Mouse (Mus musculus) forebrain, postnatal 0 days (tissue): ENCODE measurements around the gene Fgr. TPM values are rescaled to one million over a fixed set of nuclear protein-coding genes. Genes with fewer than 3 reads are reported as not detected.

ENCODE experiments used
- ATAC-seq: fragments of 200-750 bp; cut with Nextera tagmentation; 2 replicates; pipeline ENCODE4 v1.8.0; 2017; ENCODE audit warnings: mild to moderate bottlenecking, moderate library complexity
- DNase-seq: peaks from one replicate; pipeline ENCODE4 v3.0.0-alpha.2; 2015
- H3K27ac ChIP-seq: fragments of 300-500 bp; sonication (generic); 2 replicates; pipeline ENCODE4 v1.5.1; 2014; ENCODE audit warnings: low read depth, mild to moderate bottlenecking, antibody characterized with exemption, low read length, moderate library complexity, mixed read lengths
- H3K27me3 ChIP-seq: fragments of 300-500 bp; sonication (generic); 2 replicates; pipeline ENCODE4 v1.6.1; 2014; ENCODE audit warnings: mild to moderate bottlenecking, low read length, mixed read lengths; ENCODE audit not compliant: insufficient read depth
- H3K36me3 ChIP-seq: fragments of 300-500 bp; sonication (generic); 2 replicates; pipeline ENCODE4 v1.6.1; 2014; ENCODE audit warnings: mild to moderate bottlenecking, moderate library complexity; ENCODE audit not compliant: insufficient read depth
- H3K4me1 ChIP-seq: fragments of 300-500 bp; sonication (generic); 2 replicates; pipeline ENCODE4 v1.6.1; 2014; ENCODE audit warnings: antibody characterized with exemption; ENCODE audit not compliant: insufficient read depth
- H3K4me2 ChIP-seq: fragments of 300-500 bp; sonication (generic); 2 replicates; pipeline ENCODE4 v1.6.1; 2014; ENCODE audit warnings: low read depth, mild to moderate bottlenecking, moderate library complexity
- H3K4me3 ChIP-seq: fragments of 300-500 bp; sonication (generic); 2 replicates; pipeline ENCODE4 v1.5.1; 2014; ENCODE audit warnings: low read depth, low read length, mixed read lengths
- H3K9ac ChIP-seq: fragments of 300-500 bp; sonication (generic); 2 replicates; pipeline ENCODE4 v1.6.1; 2014; ENCODE audit warnings: mild to moderate bottlenecking
- H3K9me3 ChIP-seq: fragments of 300-500 bp; sonication (generic); 2 replicates; pipeline ENCODE4 v1.6.1; 2016; ENCODE audit warnings: low read length
- CTCF ChIP-seq: sonication (generic); IDR thresholded peaks from 2 replicates; pipeline ENCODE4 v1.5.1; 2016; ENCODE audit warnings: antibody characterized with exemption, control low read depth, low read depth
- WGBS: fragments of 180-500 bp; shearing (Covaris S2); extraction: QIAGEN DNeasy Blood & Tissue Kit; methylation state at CpG from one replicate; pipeline ENCODE4 v1.1.7; 2014; 5-methylcytosine and 5-hydroxymethylcytosine counted together
- polyA plus RNA-seq: library from polyadenylated mRNA; unstranded; fragments of >200 nt; fragmentation: Nextera tagmentation; extraction: Ambion mirVana; gene quantifications from 2 replicates; pipeline ENCODE4 v1.2.1, GENCODE M21; 2015
- total RNA-seq: library from RNA; depleted of rRNA; stranded (reverse); fragments of >200 nt; gene quantifications from 2 replicates; pipeline ENCODE4 v1.2.3, GENCODE M21; 2014

Gene Fgr
- total and polyA plus RNA-seq, 2 experiments from 2014 or later = 0.06 TPM; not detected in 1

DNA sequence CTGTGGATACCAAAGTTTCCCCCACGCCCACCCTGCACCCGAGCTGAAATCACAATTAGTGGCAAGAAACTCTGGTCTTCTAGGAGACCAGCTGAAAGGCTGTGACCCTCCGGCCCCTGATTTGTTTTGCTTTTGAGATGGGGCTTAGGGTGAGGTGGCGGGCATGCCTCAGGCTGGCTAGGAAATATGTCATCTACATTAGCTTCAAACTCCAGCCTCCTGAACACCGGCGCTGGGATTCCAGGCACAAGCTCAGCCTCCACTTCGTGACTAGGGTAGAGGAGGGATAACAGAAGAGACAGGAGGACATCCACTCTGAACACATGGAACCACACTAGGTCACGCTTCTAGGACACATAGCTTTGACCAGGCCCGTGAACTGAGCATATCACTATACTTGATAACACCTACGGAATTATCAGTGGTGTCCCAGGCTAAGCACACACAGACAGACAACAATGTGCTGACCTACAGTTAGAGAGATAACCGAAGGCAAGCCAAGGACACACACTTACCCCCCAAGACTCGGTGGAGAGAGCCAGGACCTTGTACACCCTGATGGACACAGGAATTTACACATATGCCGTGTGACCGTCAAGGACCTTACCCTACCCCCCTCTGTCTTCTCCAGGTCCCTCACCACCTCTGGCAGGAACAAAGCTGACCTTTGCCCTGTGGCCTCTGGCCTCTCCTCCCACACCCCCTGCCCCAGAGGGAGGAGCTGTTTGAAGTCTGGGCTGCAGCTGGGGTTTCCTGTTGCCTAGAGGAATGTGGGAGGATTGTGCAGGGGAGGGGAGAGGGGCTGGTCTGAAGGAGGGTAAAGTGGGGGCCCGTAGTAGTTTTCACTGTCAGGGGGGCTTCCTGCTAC is 33.9 kb downstream of the Fgr start:
- Histone ChIP-seq H3K36me3 (no peaks in the 10 kb centered on the region), H3K9ac (no peak overlapping the region), H3K4me1 (0 out of 2 replicates have a peak, but pooled peaks cover 3% of the 10 kb centered on the region), H3K27ac (no peak overlapping the region), H3K27me3 (peaks cover 11% of the 10 kb centered on the region), H3K9me3 (no peaks in the 10 kb centered on the region), H3K4me2 (no peak overlapping the region), H3K4me3 (no peak overlapping the region)
- no peak for ATAC-seq
- WGBS = 51% methylated on average over 15 of the region's 15 CpGs
- TF ChIP-seq CTCF = no peak
- DNase-seq = no peak

DNA sequence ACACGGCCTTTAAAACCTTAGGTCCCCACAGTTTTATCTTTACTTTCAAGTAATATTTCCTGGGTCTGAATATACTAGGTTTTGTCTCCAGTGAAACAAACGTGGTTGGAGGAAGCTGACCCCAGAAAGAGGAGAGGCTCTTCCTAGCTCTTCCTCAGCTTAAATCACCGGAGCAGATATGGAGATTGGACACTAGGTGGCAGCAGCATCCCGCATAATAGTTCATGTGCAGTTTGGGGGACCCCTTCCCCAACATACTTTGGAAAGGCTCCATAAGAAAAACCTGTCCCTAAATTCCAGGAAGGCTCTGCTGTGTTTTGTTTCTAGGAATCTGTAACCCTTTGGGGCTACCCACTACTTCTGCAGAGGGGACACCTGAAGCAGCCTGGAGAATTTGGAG is 35.2 kb downstream of the Fgr start:
- Histone ChIP-seq H3K4me1 (peaks cover 2% of the 10 kb centered on the region), H3K36me3 (no peaks in the 10 kb centered on the region), H3K9me3 (no peaks in the 10 kb centered on the region), H3K27me3 (peaks cover 11% of the 10 kb centered on the region), H3K4me3 (no peak overlapping the region), H3K9ac (no peak overlapping the region), H3K4me2 (no peak overlapping the region), H3K27ac (no peak overlapping the region)
- peak; percentile 92 for TF ChIP-seq CTCF
- ATAC-seq (no peak), DNase-seq (peak; percentile 87)
- under 1% methylated on average over 4 of the region's 4 CpGs for WGBS

DNA sequence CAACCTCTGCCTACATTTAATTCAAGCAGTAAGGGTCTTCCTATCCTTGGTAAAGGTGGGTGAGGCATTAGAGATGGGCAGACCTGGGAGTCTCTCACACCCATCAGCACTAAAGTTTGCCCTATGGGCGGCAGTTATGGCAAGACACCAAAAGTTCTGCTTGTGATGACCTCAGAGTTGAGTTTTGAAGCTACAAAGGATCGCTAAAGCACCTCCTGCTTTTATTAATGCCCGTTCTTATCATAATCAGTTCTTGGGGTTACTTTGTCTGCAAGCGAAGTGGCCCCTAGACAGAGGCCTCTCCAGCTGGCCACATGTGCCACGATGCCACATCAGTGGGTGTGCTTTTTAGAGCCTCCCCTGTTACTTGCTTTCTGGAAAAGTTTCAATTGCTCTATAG is 35.8 kb downstream of the Fgr start:
- ATAC-seq (no peak), DNase-seq (no peak)
- Histone ChIP-seq H3K9ac (no peak overlapping the region), H3K36me3 (no peaks in the 10 kb centered on the region), H3K9me3 (no peaks in the 10 kb centered on the region), H3K4me2 (no peak overlapping the region), H3K27ac (no peak overlapping the region), H3K27me3 (peaks cover 11% of the 10 kb centered on the region), H3K4me1 (peaks cover 7% of the 10 kb centered on the region), H3K4me3 (no peak overlapping the region)
- WGBS = 66% methylated on average over 5 of the region's 5 CpGs
- no peak for TF ChIP-seq CTCF

DNA sequence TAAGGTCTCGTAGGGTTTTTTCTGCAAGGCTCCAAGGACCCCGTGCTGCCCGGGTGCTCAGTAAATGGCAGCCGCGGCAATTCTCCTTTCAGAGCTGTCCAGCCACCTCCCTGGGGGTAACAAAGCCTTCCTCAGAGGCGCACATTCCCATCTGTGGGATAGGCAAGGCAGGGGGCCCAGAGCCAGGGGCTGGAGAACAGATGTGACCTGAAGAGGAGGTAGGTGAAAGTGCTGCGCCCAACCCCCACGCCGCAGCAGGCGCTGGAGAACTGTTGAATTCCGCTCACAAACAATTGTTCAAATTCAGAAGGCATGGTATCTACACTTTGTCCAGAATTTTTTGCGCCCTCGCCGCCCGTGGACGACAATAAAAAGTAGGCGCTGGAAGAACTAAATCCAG is 36.7 kb downstream of the Fgr start:
- 1% methylated on average over 17 of the region's 17 CpGs for WGBS
- no peaks in the 10 kb centered on the region for H3K36me3 ChIP-seq
- H3K4me3 ChIP-seq = peak overlapping the region; percentile 91
- no peaks in the 10 kb centered on the region for H3K9me3 ChIP-seq
- peaks cover 11% of the 10 kb centered on the region for H3K27me3 ChIP-seq
- peaks cover 14% of the 10 kb centered on the region for H3K4me1 ChIP-seq
- DNase-seq = no peak
- H3K27ac ChIP-seq = no peak overlapping the region
- no peak for ATAC-seq
- TF ChIP-seq CTCF = no peak
- H3K4me2 ChIP-seq = peak overlapping the region; percentile 92
- H3K9ac ChIP-seq = no peak overlapping the region

DNA sequence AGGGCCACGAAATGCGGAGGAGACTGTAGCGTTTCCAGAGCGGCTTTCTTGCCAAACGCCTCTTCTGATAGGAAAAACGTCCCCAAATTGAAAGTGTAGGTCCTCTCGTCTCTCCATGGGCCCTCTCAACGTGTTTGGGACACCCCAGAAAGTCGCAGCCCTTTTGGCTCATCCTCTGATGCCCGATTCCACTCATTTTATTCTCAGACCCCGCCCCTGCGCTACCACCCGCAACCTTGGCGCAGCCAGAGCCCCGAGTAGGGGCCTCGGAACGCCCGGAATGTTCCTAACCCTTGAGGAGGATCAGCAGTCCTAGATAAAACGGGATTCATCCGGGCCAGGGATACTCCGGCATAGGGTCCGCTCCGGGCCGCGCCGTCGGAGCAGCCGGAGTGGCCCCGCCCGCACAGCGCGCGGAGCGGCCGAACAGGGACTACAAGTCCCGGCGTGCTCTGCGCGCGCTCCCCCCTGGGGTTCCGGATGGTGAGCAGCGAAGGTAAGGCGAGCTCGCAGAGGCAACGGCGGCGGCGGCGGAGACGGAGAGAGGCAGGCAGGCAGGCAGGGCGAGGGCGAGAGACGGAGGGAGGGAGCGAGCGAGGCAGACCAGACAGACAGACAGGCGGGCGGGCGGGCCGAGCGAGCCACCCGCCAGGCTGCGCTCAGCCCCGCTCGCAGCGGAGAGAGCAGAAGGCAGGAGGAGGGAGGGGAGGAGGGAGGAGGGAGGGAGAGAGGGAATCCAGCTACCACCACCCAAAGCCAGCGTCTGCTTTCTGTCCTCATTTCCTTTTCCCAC is 37.3 kb downstream of the Fgr start, which contains the start of gene Ahdc1:
Gene Ahdc1 (plus strand): TSS at position 233 of the 793 bp plus-strand sequence.
- WGBS = 4% methylated on average over 66 of the region's 66 CpGs
- Histone ChIP-seq H3K4me1 (peaks cover 19% of the 10 kb centered on the region), H3K4me3 (peak within 1 kb of the TSS; percentile 91), H3K36me3 (no peaks in the 10 kb centered on the region), H3K27ac (peak within 1 kb of the TSS; percentile 97), H3K9ac (peak within 1 kb of the TSS; percentile 98), H3K4me2 (peak within 1 kb of the TSS; percentile 92), H3K9me3 (no peaks in the 10 kb centered on the region), H3K27me3 (peaks cover 11% of the 10 kb centered on the region)
- peak; percentile 90 for ATAC-seq
- TF ChIP-seq CTCF = peak; percentile 20
- peak; percentile 95 for DNase-seq

DNA sequence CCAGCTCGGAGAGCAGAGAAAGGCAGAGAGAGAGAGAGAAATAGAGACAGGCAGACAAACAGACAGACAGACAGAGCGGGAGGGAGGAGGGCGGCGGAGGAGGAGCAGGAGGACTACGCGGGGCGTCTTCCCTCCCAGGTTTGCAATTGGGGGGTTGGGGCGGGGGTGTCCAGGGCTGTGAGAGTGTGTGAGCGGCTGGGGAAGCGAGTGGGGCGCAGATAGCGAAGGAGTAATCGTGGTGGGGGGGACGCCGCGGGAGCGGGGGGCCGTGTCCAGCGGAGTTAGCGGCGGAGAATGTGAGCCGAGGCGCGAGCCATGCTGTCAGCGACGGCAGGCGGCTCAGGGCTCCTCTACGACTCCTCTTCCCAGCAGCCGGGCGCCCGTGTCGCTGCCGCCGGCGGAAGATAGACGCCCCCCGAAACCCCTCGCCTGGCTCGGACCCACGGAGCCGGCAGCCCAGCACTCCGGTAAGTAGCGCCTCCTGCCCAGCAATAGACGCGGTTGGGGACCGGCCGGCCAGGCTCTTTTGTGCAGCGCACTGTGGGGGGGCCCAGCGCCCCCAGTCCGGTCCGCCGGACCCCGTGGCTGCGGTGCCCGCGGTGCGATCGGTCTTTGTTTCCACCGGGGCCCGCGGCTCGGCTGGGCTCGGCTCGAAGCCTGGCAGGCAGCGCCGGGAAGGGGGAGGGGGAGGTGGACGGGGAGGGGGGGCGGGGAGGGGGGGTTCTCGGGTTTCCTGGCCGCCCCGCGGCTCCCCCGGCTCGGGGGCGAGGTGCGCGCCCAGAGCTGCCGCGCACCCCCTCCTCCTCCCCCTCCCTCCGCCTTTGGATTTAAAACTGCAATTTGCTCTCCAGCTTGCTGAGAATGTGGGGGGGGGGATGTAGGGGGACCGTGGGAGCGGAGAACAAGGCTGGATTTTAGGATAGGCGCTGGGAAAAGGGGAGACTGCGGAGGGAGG is 38.2 kb downstream of the Fgr start:
- Histone ChIP-seq H3K4me3 (peak overlapping the region; percentile 91), H3K4me2 (peak overlapping the region; percentile 92), H3K9me3 (no peaks in the 10 kb centered on the region), H3K9ac (peak overlapping the region; percentile 98), H3K27me3 (peaks cover 11% of the 10 kb centered on the region), H3K27ac (peak overlapping the region; percentile 97), H3K4me1 (peaks cover 24% of the 10 kb centered on the region), H3K36me3 (no peaks in the 10 kb centered on the region)
- peak; percentile 70 for DNase-seq
- under 1% methylated on average over 59 of the region's 84 CpGs for WGBS
- TF ChIP-seq CTCF = no peak
- peak; percentile 11 for ATAC-seq
